Mouse (Mus musculus) T-helper 2 cell (primary cell): ENCODE results near the gene Arel1.

ENCODE experiments used
- in situ Hi-C: fragments of 300-600 bp; cut with MboI, MseI; formaldehyde crosslinking; loops from one replicate; pipeline ENCODE4 v1.15.1; 2025; ENCODE audit warnings: high pct_unique_total_duplicates

Arel1 gene

GRCm38 (mm10) chr12:84970428-84971096, at the start of gene Arel1, which contains the start of gene Fcf1:
TSS of gene Arel1 (minus strand) at chr12:84970900.
TSS of gene Fcf1 (plus strand) at chr12:84970897.
- in situ Hi-C loops, result no loop called here

- in situ Hi-C loops, result no loop called here
Observed at GRCm38 (mm10) chr12:85012185-85012584, 41.5 kb upstream of the Arel1 start.

GRCm38 (mm10) chr12:85010541-85010940, 39.8 kb upstream of the Arel1 start:
- in situ Hi-C loops, result no loop called here

- in situ Hi-C loops, result no loop called here
Observed at GRCm38 (mm10) chr12:85009776-85010175, 39.1 kb upstream of the Arel1 start.

GRCm38 (mm10) chr12:85007021-85007420, 36.3 kb upstream of the Arel1 start:
- in situ Hi-C loops, result no loop called here

- in situ Hi-C loops, result no loop called here
Observed at GRCm38 (mm10) chr12:85006206-85006605, 35.5 kb upstream of the Arel1 start.

GRCm38 (mm10) chr12:84999053-84999452, 28.4 kb upstream of the Arel1 start:
- in situ Hi-C loops, result no loop called here

GRCm38 (mm10) chr12:84996501-84997398, 26.1 kb upstream of the Arel1 start:
- in situ Hi-C loops, result no loop called here

- in situ Hi-C loops, result no loop called here
Observed at GRCm38 (mm10) chr12:84996083-84996496, 25.4 kb upstream of the Arel1 start, which contains the start of gene Ylpm1. TSS of gene Ylpm1 (plus strand) at chr12:84996321.

- in situ Hi-C loops, result no loop called here
Observed at GRCm38 (mm10) chr12:84995112-84995761, 24.5 kb upstream of the Arel1 start.

GRCm38 (mm10) chr12:84989456-84989855, 18.8 kb upstream of the Arel1 start:
- in situ Hi-C loops, result no loop called here

- in situ Hi-C loops, result no loop called here
Observed at GRCm38 (mm10) chr12:84979264-84979862, 8.7 kb upstream of the Arel1 start.

- in situ Hi-C loops, result no loop called here
Observed at GRCm38 (mm10) chr12:84969656-84970427, 858 bp downstream of the Arel1 start.

- in situ Hi-C loops, result no loop called here
Observed at GRCm38 (mm10) chr12:84968831-84969655, 1.7 kb downstream of the Arel1 start.

- in situ Hi-C loops, result no loop called here
Observed at GRCm38 (mm10) chr12:84962606-84963005, 8.1 kb downstream of the Arel1 start.

GRCm38 (mm10) chr12:84958794-84959356, 11.8 kb downstream of the Arel1 start:
- in situ Hi-C loops, result no loop called here

- in situ Hi-C loops, result no loop called here
Observed at GRCm38 (mm10) chr12:84956317-84956716, 14.4 kb downstream of the Arel1 start.

- in situ Hi-C loops, result no loop called here
Observed at GRCm38 (mm10) chr12:84952351-84952750, 18.3 kb downstream of the Arel1 start.

- in situ Hi-C loops, result no loop called here
Observed at GRCm38 (mm10) chr12:84951531-84951930, 19.2 kb downstream of the Arel1 start.

- in situ Hi-C loops, result no loop called here
Observed at GRCm38 (mm10) chr12:84950763-84951162, 19.9 kb downstream of the Arel1 start.
